Mouse (Mus musculus) liver, embryonic 16.5 days (tissue): ENCODE data around the gene Cacng4. TPM values are rescaled to one million over a fixed set of nuclear protein-coding genes. Genes with fewer than 3 reads are reported as not detected.

ENCODE experiments used
- ATAC-seq: fragments of 200-750 bp; cut with Nextera tagmentation; 2 replicates; pipeline ENCODE4 v1.8.0; 2017; ENCODE audit warnings: low read depth, mild to moderate bottlenecking, moderate number of reproducible peaks, moderate library complexity
- H3K27ac ChIP-seq: fragments of 300-500 bp; sonication (generic); 2 replicates; pipeline ENCODE4 v1.5.1; 2014; ENCODE audit warnings: mild to moderate bottlenecking, low read length
- H3K27me3 ChIP-seq: fragments of 300-500 bp; sonication (generic); 2 replicates; pipeline ENCODE4 v1.6.1; 2014; ENCODE audit warnings: low read depth, low read length, mixed read lengths; ENCODE audit not compliant: control insufficient read depth, insufficient read depth
- H3K36me3 ChIP-seq: fragments of 300-500 bp; sonication (generic); 2 replicates; pipeline ENCODE4 v1.6.1; 2014; ENCODE audit warnings: mild to moderate bottlenecking; ENCODE audit not compliant: control insufficient read depth, insufficient read depth
- H3K4me1 ChIP-seq: fragments of 300-500 bp; sonication (generic); 2 replicates; pipeline ENCODE4 v1.6.1; 2014; ENCODE audit warnings: low read depth, low read length, mixed read lengths; ENCODE audit not compliant: control insufficient read depth
- H3K4me2 ChIP-seq: fragments of 300-500 bp; sonication (generic); 2 replicates; pipeline ENCODE4 v1.6.1; 2014; ENCODE audit warnings: low read depth, low read length, mixed read lengths
- H3K4me3 ChIP-seq: fragments of 300-500 bp; sonication (generic); 2 replicates; pipeline ENCODE4 v1.5.1; 2014; ENCODE audit warnings: low read depth, mild to moderate bottlenecking, low read length
- H3K9ac ChIP-seq: fragments of 300-500 bp; sonication (generic); 2 replicates; pipeline ENCODE4 v1.6.1; 2014; ENCODE audit warnings: low read depth, low read length
- H3K9me3 ChIP-seq: fragments of 300-500 bp; sonication (generic); replicated peaks from 2 replicates; pipeline ENCODE4 v1.6.1; 2016; ENCODE audit warnings: low read length; ENCODE audit not compliant: control insufficient read depth
- WGBS: fragments of 180-500 bp; shearing (Covaris S2); extraction: QIAGEN DNeasy Blood & Tissue Kit; methylation state at CpG from one replicate; pipeline ENCODE4 v1.1.7; 2014; ENCODE audit not compliant: insufficient replicate concordance; 5-methylcytosine and 5-hydroxymethylcytosine counted together
- polyA plus RNA-seq: library from polyadenylated mRNA; unstranded; fragments of >200 nt; fragmentation: Nextera tagmentation; extraction: Ambion mirVana; gene quantifications from 2 replicates; pipeline ENCODE4 v1.2.1, GENCODE M21; 2015

The Cacng4 gene
- polyA plus RNA-seq, 1 experiment from 2014 or later = 0.05 TPM

DNA sequence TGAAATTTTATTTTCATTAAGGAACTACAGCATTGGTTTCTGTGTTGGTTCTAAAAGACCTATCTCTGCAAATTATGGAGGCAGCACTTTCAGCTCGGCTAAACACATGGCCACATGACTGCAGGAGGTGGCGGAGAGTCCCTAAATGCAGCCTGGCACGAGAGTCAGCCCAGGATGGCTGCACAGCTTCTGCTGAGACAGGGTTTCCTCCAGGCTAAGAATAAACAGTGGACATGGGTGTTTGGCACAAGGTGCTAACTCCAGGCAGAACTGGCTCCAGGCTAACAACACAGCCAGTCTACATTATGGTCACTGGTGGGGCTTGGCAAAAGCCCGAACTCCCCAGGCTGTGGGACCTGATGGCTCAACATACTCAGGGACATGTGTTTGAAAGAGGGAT is 63.4 kb downstream of the Cacng4 start:
- no peaks in the 10 kb centered on the region for H3K9me3 ChIP-seq
- no peaks in the 10 kb centered on the region for H3K4me1 ChIP-seq
- H3K36me3 ChIP-seq = no peaks in the 10 kb centered on the region
- no peak overlapping the region for H3K9ac ChIP-seq
- no peak overlapping the region for H3K4me2 ChIP-seq
- no peak overlapping the region for H3K4me3 ChIP-seq
- no peaks in the 10 kb centered on the region for H3K27me3 ChIP-seq
- H3K27ac ChIP-seq = no peak overlapping the region
- ATAC-seq = no peak
- 58% methylated on average over 4 of the region's 4 CpGs for WGBS

DNA sequence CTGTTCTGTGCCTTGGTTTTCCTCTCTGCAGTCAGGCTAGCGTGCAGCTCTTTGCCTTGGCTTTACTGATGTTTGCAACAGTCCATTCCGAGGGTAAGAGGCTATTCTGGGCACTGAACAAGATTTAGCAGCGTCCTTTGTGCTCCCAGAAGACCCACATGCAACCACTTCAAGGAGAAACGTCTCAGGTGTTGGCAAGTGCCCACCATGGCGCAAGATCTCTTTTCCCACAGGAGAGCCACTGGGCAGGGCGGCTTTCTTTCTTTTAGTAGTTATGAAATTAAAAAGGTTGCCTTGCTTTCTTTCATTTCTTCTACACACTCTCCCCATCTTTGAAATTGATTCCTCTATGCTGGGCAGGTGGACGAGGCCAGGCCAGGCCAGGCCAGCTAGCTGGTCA is 65.2 kb downstream of the Cacng4 start:
- H3K9ac ChIP-seq = no peak overlapping the region
- no peaks in the 10 kb centered on the region for H3K4me1 ChIP-seq
- ATAC-seq = no peak
- H3K27ac ChIP-seq = no peak overlapping the region
- no peak overlapping the region for H3K4me2 ChIP-seq
- H3K4me3 ChIP-seq = no peak overlapping the region
- H3K27me3 ChIP-seq = no peaks in the 10 kb centered on the region
- H3K36me3 ChIP-seq = no peaks in the 10 kb centered on the region
- H3K9me3 ChIP-seq = no peaks in the 10 kb centered on the region
- WGBS = 47% methylated on average over 7 of the region's 7 CpGs

DNA sequence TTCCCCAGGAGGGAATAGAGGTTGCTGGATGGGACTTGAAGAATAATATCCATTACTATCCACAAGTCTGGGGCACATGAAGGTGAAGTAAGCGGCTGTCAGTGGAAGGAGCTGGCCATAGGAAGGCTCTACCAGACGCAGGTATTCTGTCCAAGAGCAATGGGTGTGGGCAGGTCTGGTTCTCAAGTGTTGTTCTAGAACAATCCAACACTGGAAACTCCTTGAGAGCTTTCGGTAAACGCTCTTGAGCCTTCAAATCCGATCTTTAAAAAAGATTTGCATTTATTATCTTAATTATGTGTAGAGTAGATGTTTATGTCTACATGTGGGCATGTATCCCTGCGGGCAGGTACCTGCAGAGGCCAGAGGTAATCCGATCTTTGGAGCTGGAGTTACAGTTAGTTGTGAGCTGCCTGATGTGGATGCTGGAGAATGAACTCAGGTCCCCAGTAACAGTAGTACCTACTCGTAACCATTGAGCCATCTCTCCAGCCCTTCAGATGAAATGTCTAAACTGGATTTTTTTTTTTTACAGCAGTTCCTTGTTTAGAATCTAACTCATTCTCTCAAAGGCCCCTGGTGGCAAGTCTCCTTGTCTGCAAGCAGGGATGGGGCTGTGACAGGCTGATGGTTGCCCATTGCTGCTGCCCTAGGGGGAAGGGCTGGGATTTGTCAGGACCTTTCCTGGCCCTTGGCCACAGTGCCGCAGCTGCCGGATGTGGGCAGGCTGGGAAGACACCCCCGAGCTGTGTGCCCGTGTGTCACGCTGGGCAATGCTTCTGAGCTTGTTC is 66.1 kb downstream of the Cacng4 start:
- Histone ChIP-seq H3K4me3 (no peak overlapping the region), H3K4me1 (no peaks in the 10 kb centered on the region), H3K36me3 (no peaks in the 10 kb centered on the region), H3K27ac (no peak overlapping the region), H3K4me2 (no peak overlapping the region), H3K27me3 (no peaks in the 10 kb centered on the region), H3K9ac (no peak overlapping the region), H3K9me3 (no peaks in the 10 kb centered on the region)
- 59% methylated on average over 13 of the region's 13 CpGs for WGBS
- ATAC-seq = no peak

DNA sequence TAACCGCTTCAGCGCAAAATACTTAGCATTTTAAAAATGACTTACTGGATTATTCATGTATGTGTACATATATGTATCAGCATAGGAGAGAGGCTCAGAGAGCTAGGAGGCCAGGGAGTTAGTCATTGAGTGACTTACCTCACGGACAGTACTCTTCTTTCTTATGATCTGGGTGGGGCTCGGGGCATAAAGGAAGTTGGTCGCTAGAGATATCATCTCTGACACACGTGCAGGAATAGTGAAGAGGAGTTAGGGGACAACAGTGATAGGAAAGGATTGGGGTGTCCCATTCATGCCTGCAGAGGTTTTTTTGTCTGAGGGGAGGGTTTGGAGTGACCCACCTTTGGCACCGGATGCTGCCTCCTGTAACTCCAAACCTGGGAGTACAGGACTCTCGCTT is 69.8 kb downstream of the Cacng4 start:
- no peaks in the 10 kb centered on the region for H3K27me3 ChIP-seq
- H3K9me3 ChIP-seq = no peaks in the 10 kb centered on the region
- no peak for ATAC-seq
- no peaks in the 10 kb centered on the region for H3K36me3 ChIP-seq
- no peak overlapping the region for H3K4me2 ChIP-seq
- H3K27ac ChIP-seq = no peak overlapping the region
- no peak overlapping the region for H3K9ac ChIP-seq
- 52% methylated on average over 8 of the region's 8 CpGs for WGBS
- no peaks in the 10 kb centered on the region for H3K4me1 ChIP-seq
- H3K4me3 ChIP-seq = no peak overlapping the region

DNA sequence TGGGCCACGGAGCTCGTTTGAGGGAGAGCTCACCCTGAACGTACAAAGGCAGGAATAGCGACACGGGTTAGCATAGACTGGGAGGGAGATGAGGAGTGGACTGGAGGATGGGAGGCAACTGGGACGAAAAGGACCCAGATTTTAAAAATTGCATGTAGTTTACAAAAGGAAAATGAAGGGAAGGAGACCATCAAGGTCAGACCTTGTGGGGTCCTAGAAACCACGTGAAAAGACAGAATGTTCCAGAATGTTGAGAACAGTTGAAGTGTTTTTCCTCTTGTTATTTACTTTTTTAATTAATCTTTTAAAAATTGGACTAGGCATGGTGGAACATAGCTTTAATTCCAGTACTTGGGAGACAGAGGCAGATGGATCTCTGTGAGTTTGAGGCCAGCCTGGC is 73.3 kb downstream of the Cacng4 start:
- Histone ChIP-seq H3K9ac (no peak overlapping the region), H3K27ac (no peak overlapping the region), H3K27me3 (no peaks in the 10 kb centered on the region), H3K4me2 (no peak overlapping the region), H3K9me3 (no peaks in the 10 kb centered on the region), H3K4me1 (no peaks in the 10 kb centered on the region), H3K4me3 (no peak overlapping the region), H3K36me3 (no peaks in the 10 kb centered on the region)
- ATAC-seq = no peak
- 69% methylated on average over 7 of the region's 7 CpGs for WGBS

DNA sequence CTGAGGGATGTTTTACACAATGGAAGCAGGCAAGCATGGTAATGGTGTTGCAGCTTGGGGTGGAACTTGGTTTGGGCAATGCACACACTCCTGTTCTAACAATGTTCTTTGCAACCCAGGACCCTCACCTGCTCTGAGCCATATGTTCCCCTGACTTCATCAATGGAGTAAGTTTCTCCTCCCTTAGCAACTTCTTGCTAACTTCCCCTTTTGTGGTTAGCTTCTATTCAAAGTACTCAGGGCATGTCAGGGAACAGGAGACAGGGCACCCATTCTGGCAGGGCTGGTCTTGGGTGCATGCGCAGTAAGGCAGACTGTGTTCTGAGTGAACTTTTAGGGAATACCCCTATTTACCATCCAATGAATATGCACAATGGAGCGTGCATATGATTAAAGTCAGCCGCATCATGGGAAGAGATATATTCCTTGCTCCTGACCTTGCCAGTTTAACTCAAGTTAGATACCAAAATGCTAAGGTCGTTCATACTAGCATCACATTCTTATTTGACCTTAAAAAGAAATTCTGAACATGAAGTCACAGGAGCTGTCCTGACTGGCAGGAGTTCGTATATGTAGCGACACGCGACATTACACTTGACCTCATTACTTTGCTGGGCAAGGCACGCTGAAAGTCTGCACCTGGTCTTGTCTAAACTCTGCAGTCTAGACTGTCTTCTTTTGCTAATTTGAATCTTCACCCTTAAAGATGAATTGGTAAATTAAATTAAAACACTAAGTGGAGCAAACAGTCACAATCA is 73.9 kb downstream of the Cacng4 start:
- Histone ChIP-seq H3K9me3 (no peaks in the 10 kb centered on the region), H3K9ac (no peak overlapping the region), H3K27ac (no peak overlapping the region), H3K4me1 (no peaks in the 10 kb centered on the region), H3K27me3 (no peaks in the 10 kb centered on the region), H3K4me2 (no peak overlapping the region), H3K36me3 (no peaks in the 10 kb centered on the region), H3K4me3 (no peak overlapping the region)
- 72% methylated on average over 9 of the region's 9 CpGs for WGBS
- ATAC-seq = no peak

DNA sequence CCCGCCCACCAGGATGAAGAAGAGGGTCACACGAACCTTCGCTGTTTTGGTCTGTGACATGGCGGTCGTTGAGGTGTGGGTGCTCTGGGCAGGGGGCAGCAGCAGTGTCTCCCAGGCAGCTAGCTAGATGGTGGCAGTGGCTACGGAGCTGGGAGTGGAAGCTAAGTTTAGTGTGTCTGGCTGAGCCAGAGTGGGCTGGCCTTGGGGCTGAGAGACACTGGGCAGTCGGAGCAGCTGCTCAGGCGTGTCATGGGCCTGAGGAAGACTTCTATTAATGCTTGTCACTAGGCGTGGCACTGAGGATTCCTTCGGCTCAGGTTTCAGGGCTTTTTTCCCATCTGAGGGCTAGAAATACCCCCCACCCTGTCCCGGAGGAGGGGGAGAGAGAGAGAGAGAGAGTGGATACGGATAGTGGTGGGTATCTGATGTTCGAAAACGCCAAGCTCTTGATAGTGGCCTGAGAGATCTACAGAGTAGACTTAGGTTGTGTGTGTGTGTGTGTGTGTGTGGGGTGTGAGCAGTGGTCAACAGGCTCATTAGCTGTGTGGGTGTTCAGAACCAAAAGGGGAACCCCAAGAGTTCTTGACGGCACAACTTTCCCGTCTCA is 77.9 kb downstream of the Cacng4 start, which contains the start of gene Cacng1:
Gene Cacng1, minus strand, starts transcription at position 191 of the 607 bp plus-strand sequence.
- 69% methylated on average over 16 of the region's 16 CpGs for WGBS
- Histone ChIP-seq H3K27ac (no peak within 1 kb of the TSS), H3K9me3 (no peaks in the 10 kb centered on the region), H3K4me1 (no peaks in the 10 kb centered on the region), H3K36me3 (no peaks in the 10 kb centered on the region), H3K4me2 (no peak within 1 kb of the TSS), H3K4me3 (no peak within 1 kb of the TSS), H3K27me3 (no peaks in the 10 kb centered on the region), H3K9ac (no peak within 1 kb of the TSS)
- ATAC-seq = no peak

DNA sequence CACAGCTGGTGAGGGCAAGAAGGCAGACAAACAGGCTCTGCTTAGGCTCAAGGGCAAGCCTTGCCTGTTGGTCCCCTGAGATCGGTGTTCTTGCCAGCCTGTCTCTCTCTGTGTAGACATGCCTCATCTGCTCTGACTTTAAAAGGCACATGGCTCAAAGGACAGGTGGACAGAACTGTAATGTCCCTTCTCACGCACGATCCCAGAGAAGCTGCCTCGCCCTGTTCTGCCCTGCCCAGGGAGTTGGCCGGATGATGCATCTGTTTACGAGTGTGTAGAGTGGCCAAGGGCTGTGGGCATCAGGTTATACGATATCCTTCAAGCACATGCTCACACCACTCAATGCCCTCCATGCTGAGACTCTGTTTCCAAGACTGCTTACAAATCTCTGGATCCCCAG is 80.0 kb downstream of the Cacng4 start:
- no peak overlapping the region for H3K4me3 ChIP-seq
- no peak overlapping the region for H3K9ac ChIP-seq
- no peaks in the 10 kb centered on the region for H3K9me3 ChIP-seq
- H3K4me1 ChIP-seq = no peaks in the 10 kb centered on the region
- WGBS = 68% methylated on average over 7 of the region's 7 CpGs
- no peaks in the 10 kb centered on the region for H3K27me3 ChIP-seq
- H3K27ac ChIP-seq = no peak overlapping the region
- H3K36me3 ChIP-seq = no peaks in the 10 kb centered on the region
- no peak overlapping the region for H3K4me2 ChIP-seq
- ATAC-seq = no peak

DNA sequence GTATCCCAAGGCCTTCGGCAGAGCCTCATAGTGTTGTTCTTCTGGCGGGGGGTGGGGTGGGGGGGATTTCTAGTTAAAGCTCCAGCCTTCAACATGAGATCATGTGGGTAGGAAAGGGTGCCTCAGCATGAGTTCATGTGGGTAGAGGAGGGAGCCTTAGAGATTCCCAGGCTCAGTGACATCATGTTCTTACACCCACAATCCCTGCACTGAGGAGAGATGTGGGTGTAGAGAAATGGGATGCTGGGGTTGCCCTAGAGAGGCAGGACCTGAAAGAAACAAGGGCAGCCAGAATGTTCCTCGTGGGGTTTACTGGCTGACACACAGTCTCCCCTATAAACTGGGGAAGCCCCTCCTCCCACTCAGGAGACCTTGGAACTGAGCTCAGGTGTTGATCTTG is 84.0 kb downstream of the Cacng4 start:
- Histone ChIP-seq H3K9me3 (no peaks in the 10 kb centered on the region), H3K27me3 (no peaks in the 10 kb centered on the region), H3K27ac (no peak overlapping the region), H3K4me2 (no peak overlapping the region), H3K4me3 (no peak overlapping the region), H3K36me3 (no peaks in the 10 kb centered on the region), H3K9ac (no peak overlapping the region), H3K4me1 (no peaks in the 10 kb centered on the region)
- no peak for ATAC-seq
- WGBS = 48% methylated on average over 3 of the region's 3 CpGs
